In the genomic region with DNA sequence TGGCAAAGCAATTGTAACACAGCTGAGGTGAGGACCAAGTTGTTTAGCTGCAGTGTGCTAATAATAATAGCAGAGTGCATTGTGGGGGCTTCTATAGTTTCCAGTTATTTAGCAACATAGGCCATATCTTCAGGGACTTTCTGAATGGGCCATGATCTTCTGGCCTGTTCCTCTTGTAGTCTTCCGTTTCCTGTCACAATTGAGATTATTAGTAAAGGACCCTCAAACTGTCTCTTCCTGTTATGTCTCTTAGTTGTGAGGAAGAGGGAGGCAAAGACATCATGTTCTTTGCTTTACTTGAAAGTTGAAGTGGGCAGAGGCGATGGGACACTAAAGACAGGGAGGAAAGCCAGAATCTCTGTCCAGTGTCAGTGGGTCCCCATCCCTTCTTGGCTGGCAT, we compare ENCODE assay signal across 20 mouse cellular contexts.
DNase-seq lines count a peak whose midpoint lies in the region; ATAC-seq and TF ChIP-seq lines count a peak whose summit lies in the region.
"Had no signal": no experiment of that assay in that cellular context is flagged by ENCODE, and none has a peak within 500 bp of the region (broad histone marks: within the 10 kb centered on the region; RNA-seq: fewer than 3 reads in every experiment).

No protein-coding gene starts in this region.

- no peak overlapping the region for H3K9ac ChIP-seq in heart, adult 2 months (ENCODE audit: low read depth, low read length)
- H3K9ac ChIP-seq in stomach, embryonic 16.5 days (ENCODE audit: low read length), result no peak overlapping the region
- H3K9ac ChIP-seq: forebrain, embryonic 13.5 days; forebrain, postnatal 0 days; hindbrain, embryonic 14.5 days; intestine, embryonic 15.5 days had no signal

- peaks cover 22% of the 10 kb centered on the region for H3K4me1 ChIP-seq in heart, adult 2 months (ENCODE audit: control insufficient read depth, insufficient read depth, low read length)
- H3K4me1 ChIP-seq in spleen, adult 2 months (ENCODE audit: control insufficient read depth, insufficient read depth, insufficient read length), result no peaks in the 10 kb centered on the region
- peaks cover 6% of the 10 kb centered on the region for H3K4me1 ChIP-seq in stomach, embryonic 16.5 days (ENCODE audit: control insufficient read depth, insufficient read depth, low read length)
- H3K4me1 ChIP-seq: heart, embryonic 10.5 days; hindbrain, embryonic 10.5 days; intestine, embryonic 15.5 days had no signal

- no peak overlapping the region for H3K4me2 ChIP-seq in stomach, embryonic 16.5 days (ENCODE audit: low read depth, low read length)
- H3K4me2 ChIP-seq: forebrain, embryonic 13.5 days; hindbrain, embryonic 14.5 days; intestine, embryonic 15.5 days had no signal

- DNase-seq in heart, adult 2 months, result no peak
- DNase-seq in heart, postnatal 14 days, result no peak
- DNase-seq in spleen, adult 2 months (ENCODE audit: low read depth in 1 of 2, low spot score in 2 of 2), result no peak
- DNase-seq in spleen, adult 12 weeks (ENCODE audit: low spot score), result no peak
- DNase-seq in thymus, postnatal 36 days, result no peak
- DNase-seq: adrenal gland, adult 2 months; adrenal gland, postnatal 25 days; cerebellum, adult 11 months; cerebellum, adult 9-11 months; cerebellum, postnatal 36 days; forebrain, postnatal 0 days; gastrocnemius, postnatal 36 days had no signal

- peaks cover 2% of the 10 kb centered on the region for H3K79me2 ChIP-seq in heart, adult 2 months (replicated peaks; ENCODE audit: control insufficient read depth, insufficient read depth, low read length)

- peak overlapping the region; percentile 40 for H3K27ac ChIP-seq in heart, adult 2 months
- H3K27ac ChIP-seq in spleen, adult 2 months (ENCODE audit: insufficient read depth, low read length), result peak overlapping the region; percentile 51; the same call in 1 of the 2 replicates
- H3K27ac ChIP-seq in stomach, embryonic 16.5 days (ENCODE audit: low read length), result peak overlapping the region; percentile 53
- H3K27ac ChIP-seq: embryonic facial prominence, embryonic 10.5 days; forebrain, embryonic 13.5 days; heart, embryonic 10.5 days; hindbrain, embryonic 10.5 days; hindbrain, embryonic 14.5 days; intestine, embryonic 15.5 days had no signal

- no peak for TF ChIP-seq EP300 in heart, adult 2 months (IDR thresholded peaks at IDR 0.05; ENCODE audit: insufficient read depth, low read depth, low read length)

- H3K9me3 ChIP-seq in stomach, embryonic 16.5 days (replicated peaks; ENCODE audit: control insufficient read depth, low read length), result no peaks in the 10 kb centered on the region
- H3K9me3 ChIP-seq: embryonic facial prominence, embryonic 10.5 days; forebrain, embryonic 13.5 days; heart, embryonic 10.5 days; hindbrain, embryonic 10.5 days; intestine, embryonic 15.5 days had no signal

- ATAC-seq in granulocyte monocyte progenitor cell, adult 5-6 weeks (replicated peaks; ENCODE audit: poor library complexity, severe bottlenecking), result peak; percentile 34
- ATAC-seq in stomach, embryonic 16.5 days (ENCODE audit: insufficient read depth, low FRiP score), result no peak
- ATAC-seq: forebrain, embryonic 13.5 days; forebrain, postnatal 0 days; intestine, embryonic 15.5 days had no signal

- WGBS in heart, adult 2 months, result 52% methylated on average over 2 of the region's 2 CpGs
- 69% methylated on average over 2 of the region's 2 CpGs for WGBS in spleen, adult 2 months
- 80% methylated on average over 2 of the region's 2 CpGs for WGBS in stomach, embryonic 16.5 days

- H3K4me3 ChIP-seq in heart, adult 2 months, result no peak overlapping the region
- H3K4me3 ChIP-seq in spleen, adult 2 months (ENCODE audit: extremely low read depth, insufficient read depth, insufficient read length), result no peak overlapping the region
- H3K4me3 ChIP-seq in stomach, embryonic 16.5 days (replicated peaks; ENCODE audit: low read length), result no peak overlapping the region
- H3K4me3 ChIP-seq: embryonic facial prominence, embryonic 10.5 days; forebrain, embryonic 13.5 days; heart, embryonic 10.5 days; hindbrain, embryonic 10.5 days; intestine, embryonic 15.5 days had no signal

- intact Hi-C loops in heart, adult 2 months (cut with DNase I), result no loop called here
- intact Hi-C loops in heart, postnatal 14 days (cut with DNase I), result no loop called here

- peaks cover 18% of the 10 kb centered on the region; the same call in 1 of the 2 replicates for H3K36me3 ChIP-seq in heart, adult 2 months (ENCODE audit: control insufficient read depth, insufficient read depth, low read length)
- H3K36me3 ChIP-seq in spleen, adult 2 months (ENCODE audit: control insufficient read depth, insufficient read depth, low read length), result no peaks in the 10 kb centered on the region
- H3K36me3 ChIP-seq in stomach, embryonic 16.5 days (ENCODE audit: control insufficient read depth, insufficient read depth, low read length), result no peaks in the 10 kb centered on the region
- H3K36me3 ChIP-seq: embryonic facial prominence, embryonic 10.5 days; heart, embryonic 10.5 days; hindbrain, embryonic 10.5 days; intestine, embryonic 15.5 days had no signal

- TF ChIP-seq POLR2A in heart, adult 2 months (IDR thresholded peaks at IDR 0.05; ENCODE audit: insufficient read depth, low read depth, low read length), result no peak
- TF ChIP-seq POLR2A in spleen, adult 2 months (IDR thresholded peaks at IDR 0.05; ENCODE audit: low read depth, low read length), result no peak

- H3K27me3 ChIP-seq in heart, adult 2 months (ENCODE audit: control insufficient read depth, insufficient read depth, low read length), result no peaks in the 10 kb centered on the region
- no peaks in the 10 kb centered on the region for H3K27me3 ChIP-seq in spleen, adult 2 months (ENCODE audit: control insufficient read depth, insufficient read depth, low read length)
- no peaks in the 10 kb centered on the region for H3K27me3 ChIP-seq in stomach, embryonic 16.5 days (ENCODE audit: control insufficient read depth, insufficient read depth, low read length)
- H3K27me3 ChIP-seq: forebrain, embryonic 13.5 days; intestine, embryonic 15.5 days had no signal

- no peak for TF ChIP-seq CTCF in heart, adult 2 months (IDR thresholded peaks at IDR 0.05)
- TF ChIP-seq CTCF in spleen, adult 2 months (IDR thresholded peaks at IDR 0.05; ENCODE audit: extremely low read depth, insufficient read depth, insufficient read length, insufficient replicate concordance), result no peak
